In the genomic region with DNA sequence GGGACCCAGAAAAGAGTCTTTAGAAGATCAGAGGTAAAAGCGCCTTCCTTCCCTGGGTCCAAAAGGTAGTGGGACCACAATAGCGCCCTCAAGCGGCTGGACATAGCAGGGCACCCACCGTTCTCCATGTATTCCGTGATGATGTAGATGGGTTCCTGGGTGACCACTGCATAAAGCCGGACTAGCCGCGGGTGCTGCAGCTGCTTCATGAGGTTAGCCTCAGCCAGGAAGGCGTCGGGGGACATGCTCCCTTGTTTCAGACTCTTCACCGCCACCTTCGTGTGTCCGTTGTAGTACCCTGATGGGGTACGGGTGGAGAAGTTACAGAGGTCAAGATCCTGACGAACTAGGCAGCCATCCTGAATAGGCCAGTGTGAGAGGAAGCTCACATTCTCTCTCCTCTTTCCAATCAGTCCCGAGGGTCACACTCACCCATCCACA, we compare ENCODE assay signal across 8 mouse cellular contexts. TPM values are rescaled to one million over a fixed set of nuclear protein-coding genes. Genes with fewer than 3 reads are reported as not detected.
A peak's percentile ranks its signal among the peaks of the same experiment; 100 is the strongest.
DNase-seq lines count a peak whose midpoint lies in the region; ATAC-seq and TF ChIP-seq lines count a peak whose summit lies in the region.

No protein-coding gene starts in this region.

- H3K27ac ChIP-seq in heart, adult 2 months = no peak overlapping the region
- peak overlapping the region; percentile 66; the same call in 1 of the 2 replicates for H3K27ac ChIP-seq in forebrain, postnatal 0 days (ENCODE audit: low read depth, low read length)
- no peak overlapping the region for H3K27ac ChIP-seq in liver, embryonic 14.5 days
- H3K27ac ChIP-seq in stomach, postnatal 0 days (replicated peaks) = 0 out of 2 replicates have a peak overlapping the region, but pooled peaks have one; percentile 25

- no peak overlapping the region for H3ac ChIP-seq in myocyte (ENCODE audit: control insufficient read depth, insufficient read length)

- H3K4me1 ChIP-seq in heart, adult 2 months (ENCODE audit: control insufficient read depth, insufficient read depth, low read length) = peaks cover 5% of the 10 kb centered on the region
- 0 out of 2 replicates have a peak, but pooled peaks cover 5% of the 10 kb centered on the region for H3K4me1 ChIP-seq in forebrain, postnatal 0 days (ENCODE audit: insufficient read depth)
- peaks cover 25 to 27% of the 10 kb centered on the region in 2 experiments for H3K4me1 ChIP-seq in liver, embryonic 14.5 days (replicated peaks; ENCODE audit: control insufficient read depth in 2 of 2, insufficient read depth in 2 of 2, low read length in 1 of 2)
- H3K4me1 ChIP-seq in stomach, postnatal 0 days (replicated peaks; ENCODE audit: control insufficient read depth, insufficient read depth) = no peaks in the 10 kb centered on the region; the same call in 1 of the 2 replicates

- peak overlapping the region; percentile 89 for H3K4me2 ChIP-seq in forebrain, postnatal 0 days (ENCODE audit: low read depth)
- peak overlapping the region; percentile 82 for H3K4me2 ChIP-seq in liver, embryonic 14.5 days (ENCODE audit: low read depth)
- peak overlapping the region; percentile 87 for H3K4me2 ChIP-seq in myocyte (ENCODE audit: low read depth)
- peak overlapping the region; percentile 64 for H3K4me2 ChIP-seq in stomach, postnatal 0 days (replicated peaks; ENCODE audit: low read depth)

- H3K27me3 ChIP-seq in heart, adult 2 months (ENCODE audit: control insufficient read depth, insufficient read depth, low read length) = no peaks in the 10 kb centered on the region
- no peaks in the 10 kb centered on the region for H3K27me3 ChIP-seq in forebrain, postnatal 0 days (ENCODE audit: insufficient read depth, low read length)
- peaks cover 13% of the 10 kb centered on the region for H3K27me3 ChIP-seq in liver, embryonic 14.5 days (ENCODE audit: control insufficient read depth, insufficient read depth, low read length)
- H3K27me3 ChIP-seq in myocyte (ENCODE audit: control insufficient read depth, insufficient read depth, insufficient read length) = no peaks in the 10 kb centered on the region
- no peaks in the 10 kb centered on the region for H3K27me3 ChIP-seq in stomach, postnatal 0 days (ENCODE audit: control insufficient read depth, insufficient read depth, low read length)

- TF ChIP-seq EP300 in heart, adult 2 months (IDR thresholded peaks at IDR 0.05; ENCODE audit: insufficient read depth, low read depth, low read length) = no peak
- no peak for TF ChIP-seq EP300 in liver, embryonic 14.5 days (IDR thresholded peaks at IDR 0.05; ENCODE audit: low read depth)
- no peak for TF ChIP-seq EP300 in stomach, postnatal 0 days (optimal IDR thresholded peaks at IDR 0.05)

- intact Hi-C loops in heart, adult 2 months (cut with DNase I) = no loop called here
- intact Hi-C loops in heart, postnatal 25 days (cut with DNase I) = no loop called here

- ATAC-seq in forebrain, postnatal 0 days = peak; percentile 17; the same call in 1 of the 2 replicates
- no peak for ATAC-seq in liver, embryonic 14.5 days (ENCODE audit: insufficient read depth)
- peak; percentile 22; the same call in 1 of the 2 replicates for ATAC-seq in stomach, postnatal 0 days (ENCODE audit: low FRiP score, low TSS enrichment)

- peak; percentile 69 for TF ChIP-seq CTCF in heart, adult 2 months (IDR thresholded peaks at IDR 0.05)
- peak; percentile 68 for TF ChIP-seq CTCF in forebrain, postnatal 0 days (IDR thresholded peaks at IDR 0.05; ENCODE audit: low read depth)
- TF ChIP-seq CTCF in liver, embryonic 14.5 days (IDR thresholded peaks at IDR 0.05; ENCODE audit: low read depth) = peak; percentile 88
- peak; percentile 78 for TF ChIP-seq CTCF in stomach, postnatal 0 days (IDR thresholded peaks at IDR 0.05; ENCODE audit: low read depth)

- DNase-seq in heart, adult 2 months = peak in 1 of 2 experiments; percentile 49
- no peak for DNase-seq in heart, postnatal 25 days (ENCODE audit: low spot score)
- peak; percentile 73 for DNase-seq in cerebellum, adult 9-10 months
- peak; percentile 63 for DNase-seq in forebrain, postnatal 0 days
- peak; percentile 44 to 59 for DNase-seq in kidney, adult 8-10 months
- peak in 1 of 3 experiments; percentile 48 for DNase-seq in liver, embryonic 14.5 days (ENCODE audit: low read depth in 3 of 3, low spot score in 3 of 3)
- DNase-seq in stomach, postnatal 0 days (ENCODE audit: low spot score) = peak; percentile 76

- H3K79me2 ChIP-seq in heart, adult 2 months (replicated peaks; ENCODE audit: control insufficient read depth, insufficient read depth, low read length) = no peaks in the 10 kb centered on the region
- no peaks in the 10 kb centered on the region for H3K79me2 ChIP-seq in myocyte (ENCODE audit: control insufficient read depth, insufficient read depth)

- no peak overlapping the region for H3K9ac ChIP-seq in heart, adult 2 months (ENCODE audit: low read depth, low read length)
- peak overlapping the region; percentile 63 for H3K9ac ChIP-seq in forebrain, postnatal 0 days
- peak overlapping the region; percentile 6 for H3K9ac ChIP-seq in liver, embryonic 14.5 days (replicated peaks)
- peak overlapping the region; percentile 59 for H3K9ac ChIP-seq in stomach, postnatal 0 days (ENCODE audit: low read length)

- no peaks in the 10 kb centered on the region for H3K36me3 ChIP-seq in heart, adult 2 months (ENCODE audit: control insufficient read depth, insufficient read depth, low read length)
- H3K36me3 ChIP-seq in forebrain, postnatal 0 days (ENCODE audit: insufficient read depth) = no peaks in the 10 kb centered on the region
- no peaks in the 10 kb centered on the region for H3K36me3 ChIP-seq in liver, embryonic 14.5 days (replicated peaks; ENCODE audit: control insufficient read depth, insufficient read depth, low read depth)
- H3K36me3 ChIP-seq in myocyte (ENCODE audit: control insufficient read depth, insufficient read depth) = no peaks in the 10 kb centered on the region
- no peaks in the 10 kb centered on the region for H3K36me3 ChIP-seq in stomach, postnatal 0 days (ENCODE audit: control insufficient read depth, insufficient read depth, low read length)

- TF ChIP-seq POLR2A in heart, adult 2 months (IDR thresholded peaks at IDR 0.05; ENCODE audit: insufficient read depth, low read depth, low read length) = no peak
- TF ChIP-seq POLR2A in myocyte (IDR thresholded peaks at IDR 0.05; ENCODE audit: insufficient read length, low read depth) = no peak

- no peaks in the 10 kb centered on the region for H3K9me3 ChIP-seq in forebrain, postnatal 0 days (ENCODE audit: low read length)
- no peaks in the 10 kb centered on the region for H3K9me3 ChIP-seq in liver, embryonic 14.5 days (ENCODE audit: control insufficient read depth, low read length)
- H3K9me3 ChIP-seq in stomach, postnatal 0 days (ENCODE audit: control insufficient read depth, low read length) = no peaks in the 10 kb centered on the region

- peak overlapping the region; percentile 40 for H3K4me3 ChIP-seq in heart, adult 2 months
- peak overlapping the region; percentile 53 for H3K4me3 ChIP-seq in forebrain, postnatal 0 days (ENCODE audit: low read depth, low read length)
- H3K4me3 ChIP-seq in liver, embryonic 14.5 days (ENCODE audit: insufficient read depth in 1 of 2, low read depth in 2 of 2, low read length in 2 of 2) = peak overlapping the region; percentile 59 to 82
- peak overlapping the region; percentile 50 for H3K4me3 ChIP-seq in myocyte
- H3K4me3 ChIP-seq in stomach, postnatal 0 days (ENCODE audit: low read depth, low read length) = peak overlapping the region; percentile 39

- 5% methylated on average over 16 of the region's 16 CpGs for WGBS in heart, adult 2 months
- WGBS in forebrain, postnatal 0 days = 3% methylated on average over 16 of the region's 16 CpGs
- 3% methylated on average over 16 of the region's 16 CpGs for WGBS in liver, embryonic 14.5 days (ENCODE audit: insufficient replicate concordance)
- 6% methylated on average over 16 of the region's 16 CpGs for WGBS in stomach, postnatal 0 days

RNA-seq across cellular contexts. Expression of a gene that starts 12.9 kb away (rescaled TPM):
- total RNA-seq in heart, adult 2 months (2021) = 10 to 100 TPM; 15.7 to 16.1 TPM
- polyA plus RNA-seq in heart, adult 2 months (2012; rRNA removed) = 17.9 and 35.2 TPM in 2 replicates
- 10 to 100 TPM; 15.9 to 18.6 TPM for total RNA-seq in heart, postnatal 25 days (2021)
- 25.6 and 30.8 TPM in 2 replicates for total RNA-seq in forebrain, postnatal 0 days (2014; rRNA removed)
- 47.3 and 50.7 TPM in 2 replicates for polyA plus RNA-seq in forebrain, postnatal 0 days (2015; fragmentation: Nextera tagmentation; extraction: Ambion mirVana)
- 59.4 and 76.5 TPM in 2 replicates for polyA plus RNA-seq in liver, embryonic 14.5 days (2012; rRNA removed)
- polyA plus RNA-seq in liver, embryonic 14.5 days (2014; fragmentation: Nextera tagmentation; extraction: Ambion mirVana) = 107 and 114 TPM in 2 replicates
- polyA plus RNA-seq in myocyte (2012; fragmentation: generic; extraction: Trizol) = 50.4 TPM
- 110 TPM in 2 replicates for polyA plus RNA-seq in stomach, postnatal 0 days (2015; fragmentation: Nextera tagmentation; extraction: Ambion mirVana)

RNA-seq across cellular contexts. Expression of a gene that starts 18.0 kb away (rescaled TPM):
- 1 to 10 TPM in 1 of 2 experiments, under 1 TPM in 1; 0.84 to 1.1 TPM for total RNA-seq in heart, adult 2 months (2021)
- polyA plus RNA-seq in heart, adult 2 months (2012; rRNA removed) = 1.6 and 3.5 TPM in 2 replicates
- 1 to 10 TPM in 1 of 2 experiments, under 1 TPM in 1; 0.47 to 1.2 TPM for total RNA-seq in heart, postnatal 25 days (2021)
- 13.9 and 15.3 TPM in 2 replicates for total RNA-seq in forebrain, postnatal 0 days (2014; rRNA removed)
- 14.9 and 17.0 TPM in 2 replicates for polyA plus RNA-seq in forebrain, postnatal 0 days (2015; fragmentation: Nextera tagmentation; extraction: Ambion mirVana)
- polyA plus RNA-seq in liver, embryonic 14.5 days (2012; rRNA removed) = 2.7 and 3.1 TPM in 2 replicates
- polyA plus RNA-seq in liver, embryonic 14.5 days (2014; fragmentation: Nextera tagmentation; extraction: Ambion mirVana) = 3.9 TPM in 2 replicates
- 2.1 TPM for polyA plus RNA-seq in myocyte (2012; fragmentation: generic; extraction: Trizol)
- polyA plus RNA-seq in stomach, postnatal 0 days (2015; fragmentation: Nextera tagmentation; extraction: Ambion mirVana) = 1.7 and 1.9 TPM in 2 replicates

RNA-seq across cellular contexts. Expression of a gene that starts 22.9 kb away (rescaled TPM):
- under 1 TPM in 1 of 2 experiments, not detected in 1; 0.81 TPM for total RNA-seq in heart, adult 2 months (2021)
- polyA plus RNA-seq in heart, adult 2 months (2012; rRNA removed) = 1.4 and 1.8 TPM in 2 replicates
- total RNA-seq in heart, postnatal 25 days (2021) = 1 to 10 TPM in 1 of 2 experiments, under 1 TPM in 1; 0.70 to 1.0 TPM
- not detected in 2 replicates for total RNA-seq in forebrain, postnatal 0 days (2014; rRNA removed)
- 0.23 TPM in 1 of 2 replicates, not detected in the other for polyA plus RNA-seq in forebrain, postnatal 0 days (2015; fragmentation: Nextera tagmentation; extraction: Ambion mirVana)
- 7.6 TPM in 2 replicates for polyA plus RNA-seq in liver, embryonic 14.5 days (2012; rRNA removed)
- 5.4 and 5.8 TPM in 2 replicates for polyA plus RNA-seq in liver, embryonic 14.5 days (2014; fragmentation: Nextera tagmentation; extraction: Ambion mirVana)
- polyA plus RNA-seq in myocyte (2012; fragmentation: generic; extraction: Trizol) = 0.10 TPM
- 1.2 and 1.9 TPM in 2 replicates for polyA plus RNA-seq in stomach, postnatal 0 days (2015; fragmentation: Nextera tagmentation; extraction: Ambion mirVana)

RNA-seq across cellular contexts. Expression of a gene that starts 42.1 kb away (rescaled TPM):
- total RNA-seq in heart, adult 2 months (2021) = 1 to 10 TPM; 3.5 to 5.1 TPM
- 5.1 and 7.0 TPM in 2 replicates for polyA plus RNA-seq in heart, adult 2 months (2012; rRNA removed)
- 1 to 10 TPM; 6.8 to 7.8 TPM for total RNA-seq in heart, postnatal 25 days (2021)
- total RNA-seq in forebrain, postnatal 0 days (2014; rRNA removed) = 1,946 and 1,960 TPM in 2 replicates
- polyA plus RNA-seq in forebrain, postnatal 0 days (2015; fragmentation: Nextera tagmentation; extraction: Ambion mirVana) = 2,276 and 2,298 TPM in 2 replicates
- polyA plus RNA-seq in liver, embryonic 14.5 days (2012; rRNA removed) = 30.6 and 34.8 TPM in 2 replicates
- polyA plus RNA-seq in liver, embryonic 14.5 days (2014; fragmentation: Nextera tagmentation; extraction: Ambion mirVana) = 38.2 and 42.0 TPM in 2 replicates
- polyA plus RNA-seq in myocyte (2012; fragmentation: generic; extraction: Trizol) = 41.6 TPM
- polyA plus RNA-seq in stomach, postnatal 0 days (2015; fragmentation: Nextera tagmentation; extraction: Ambion mirVana) = 153 and 174 TPM in 2 replicates

RNA-seq across cellular contexts. Expression of a gene that starts 45.0 kb away (rescaled TPM):
- 100 to 1,000 TPM; 116 to 132 TPM for total RNA-seq in heart, adult 2 months (2021)
- polyA plus RNA-seq in heart, adult 2 months (2012; rRNA removed) = 185 and 257 TPM in 2 replicates
- 100 to 1,000 TPM; 119 to 129 TPM for total RNA-seq in heart, postnatal 25 days (2021)
- 255 and 301 TPM in 2 replicates for total RNA-seq in forebrain, postnatal 0 days (2014; rRNA removed)
- 226 and 261 TPM in 2 replicates for polyA plus RNA-seq in forebrain, postnatal 0 days (2015; fragmentation: Nextera tagmentation; extraction: Ambion mirVana)
- polyA plus RNA-seq in liver, embryonic 14.5 days (2012; rRNA removed) = 223 and 242 TPM in 2 replicates
- 201 and 225 TPM in 2 replicates for polyA plus RNA-seq in liver, embryonic 14.5 days (2014; fragmentation: Nextera tagmentation; extraction: Ambion mirVana)
- polyA plus RNA-seq in myocyte (2012; fragmentation: generic; extraction: Trizol) = 358 TPM
- 222 and 230 TPM in 2 replicates for polyA plus RNA-seq in stomach, postnatal 0 days (2015; fragmentation: Nextera tagmentation; extraction: Ambion mirVana)

Comparison
In these comparisons a context has a peak if more than half of its experiments do, and no peak if none do; other contexts are left out.
1. H3K27ac ChIP-seq: peak in forebrain, postnatal 0 days (single experiment) and stomach, postnatal 0 days (single experiment); none in heart, adult 2 months (single experiment) and liver, embryonic 14.5 days (single experiment).
2. Peak in every context shown above with its lines, with median percentiles within 50 percentile points of each other: H3K4me3 ChIP-seq, CTCF ChIP-seq and H3K4me2 ChIP-seq.